Mouse (Mus musculus): ENCODE measurements around the gene Hebp1.

DNA sequence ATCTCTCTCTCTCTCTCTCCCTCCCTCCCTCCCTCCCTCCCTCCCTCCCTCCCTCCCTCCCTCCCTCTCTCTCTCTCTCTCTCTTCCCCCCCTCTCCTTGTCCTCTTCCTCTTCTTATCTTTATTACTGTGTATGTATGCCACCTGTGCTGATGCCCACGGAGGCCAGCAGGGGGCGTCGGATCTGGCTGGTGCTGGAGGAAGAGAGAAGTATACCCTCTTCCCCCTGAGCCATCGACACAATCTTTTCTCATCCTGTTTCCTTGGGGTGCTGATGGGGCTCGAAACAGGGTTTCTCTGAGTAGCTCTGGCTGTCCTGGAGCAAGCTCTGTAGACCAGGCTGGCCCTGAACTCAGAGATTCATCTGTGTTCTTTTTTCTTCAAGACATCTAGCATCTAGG is 14.9 kb downstream of the Hebp1 start:
- no peak for TF ChIP-seq CTCF (IDR thresholded peaks at IDR 0.05; ENCODE audit: extremely low read depth, insufficient read depth, insufficient read length, insufficient replicate concordance)
- no peak for TF ChIP-seq POLR2A (IDR thresholded peaks at IDR 0.05; ENCODE audit: low read depth, low read length)

All from spleen, adult 2 months (tissue).